Mouse (Mus musculus): ENCODE measurements around the gene Spem1. TPM values are rescaled to one million over a fixed set of nuclear protein-coding genes. Genes with fewer than 3 reads are reported as not detected.

Gene Spem1
- polyA plus RNA-seq (2012; ENCODE audit: low replicate concordance), result not detected in 2 replicates

GRCm38 (mm10) chr11:69822080-69822479, at the start of gene Spem1:
TSS of gene Spem1 (minus strand) at chr11:69822180.

GRCm38 (mm10) chr11:69858113-69858998, 36.4 kb upstream of the Spem1 start, which contains the start of gene Tnk1:
TSS of gene Tnk1 (minus strand) at chr11:69858730.

GRCm38 (mm10) chr11:69846198-69846680, 24.3 kb upstream of the Spem1 start, which contains the start of gene Plscr3:
TSS of gene Plscr3 (plus strand) at chr11:69846376.

GRCm38 (mm10) chr11:69837952-69838713, 16.2 kb upstream of the Spem1 start, which contains the start of gene Tmem256:
TSS of gene Tmem256 (plus strand) at chr11:69838514.

GRCm38 (mm10) chr11:69837604-69837951, 15.6 kb upstream of the Spem1 start, which contains the start of gene Nlgn2:
TSS of gene Nlgn2 (minus strand) at chr11:69837784.

GRCm38 (mm10) chr11:69818365-69818764, 3.6 kb downstream of the Spem1 start, which contains the start of gene Spem2:
TSS of gene Spem2 (minus strand) at chr11:69818465.

GRCm38 (mm10) chr11:69815155-69815554, 6.8 kb downstream of the Spem1 start, which contains the start of gene Gm39566:
TSS of gene Gm39566 (minus strand) at chr11:69815298.

GRCm38 (mm10) chr11:69804972-69805909, 16.7 kb downstream of the Spem1 start, which contains the start of gene Tmem102:
TSS of gene Tmem102 (minus strand) at chr11:69805624.

GRCm38 (mm10) chr11:69801379-69801977, 20.5 kb downstream of the Spem1 start, which contains the start of gene Fgf11:
TSS of gene Fgf11 (minus strand) at chr11:69801857.

GRCm38 (mm10) chr11:69795168-69795982, 26.6 kb downstream of the Spem1 start, which contains the start of gene Chrnb1:
TSS of gene Chrnb1 (minus strand) at chr11:69795943.

Other genes starting within 250 kb of the Spem1 start
- 2.2 and 18.6 TPM in 2 replicates for gene Wrap53, start 241.9 kb downstream of the Spem1 start, polyA plus RNA-seq (2012; ENCODE audit: low replicate concordance)
- 109 and 132 TPM in 2 replicates for gene Trp53, start 241.8 kb downstream of the Spem1 start, polyA plus RNA-seq (2012; ENCODE audit: low replicate concordance)
- gene Atp1b2, start 216.2 kb downstream of the Spem1 start, polyA plus RNA-seq (2012; ENCODE audit: low replicate concordance), result 2.5 and 19.1 TPM in 2 replicates
- gene Shbg, start 204.3 kb downstream of the Spem1 start, polyA plus RNA-seq (2012; ENCODE audit: low replicate concordance), result not detected in 2 replicates
- not detected in 2 replicates for gene Sat2, start 200.2 kb downstream of the Spem1 start, polyA plus RNA-seq (2012; ENCODE audit: low replicate concordance)
- 66.7 and 112 TPM in 2 replicates for gene Fxr2, start 189.2 kb downstream of the Spem1 start, polyA plus RNA-seq (2012; ENCODE audit: low replicate concordance)
- 0.34 and 0.66 TPM in 2 replicates for gene Sox15, start 166.9 kb downstream of the Spem1 start, polyA plus RNA-seq (2012; ENCODE audit: low replicate concordance)
- gene Mpdu1, start 159.5 kb downstream of the Spem1 start, polyA plus RNA-seq (2012; ENCODE audit: low replicate concordance), result 30.6 and 38.5 TPM in 2 replicates
- gene Cd68, start 156.0 kb downstream of the Spem1 start, polyA plus RNA-seq (2012; ENCODE audit: low replicate concordance), result 57.5 and 132 TPM in 2 replicates
- gene Eif4a1, start 149.8 kb downstream of the Spem1 start, polyA plus RNA-seq (2012; ENCODE audit: low replicate concordance), result 136 and 185 TPM in 2 replicates
- 60.8 and 121 TPM in 2 replicates for gene Senp3, start 140.1 kb downstream of the Spem1 start, polyA plus RNA-seq (2012; ENCODE audit: low replicate concordance)
- gene Tnfsf13, start 136.4 kb downstream of the Spem1 start, polyA plus RNA-seq (2012; ENCODE audit: low replicate concordance), result 2.6 and 5.5 TPM in 2 replicates
- 17.2 and 26.3 TPM in 2 replicates for gene Tnfsf12, start 126.3 kb downstream of the Spem1 start, polyA plus RNA-seq (2012; ENCODE audit: low replicate concordance)
- gene Tnfsfm13, start 126.1 kb downstream of the Spem1 start, polyA plus RNA-seq (2012; ENCODE audit: low replicate concordance), result 5.4 and 13.6 TPM in 2 replicates
- gene Polr2a, start 63.5 kb downstream of the Spem1 start, polyA plus RNA-seq (2012; ENCODE audit: low replicate concordance), result 127 and 149 TPM in 2 replicates
- not detected in 2 replicates for gene Slc35g3, start 60.2 kb downstream of the Spem1 start, polyA plus RNA-seq (2012; ENCODE audit: low replicate concordance)
- 133 and 229 TPM in 2 replicates for gene Zbtb4, start 56.3 kb downstream of the Spem1 start, polyA plus RNA-seq (2012; ENCODE audit: low replicate concordance)
- gene Chrnb1, start 26.2 kb downstream of the Spem1 start, polyA plus RNA-seq (2012; ENCODE audit: low replicate concordance), result 2.3 and 2.5 TPM in 2 replicates
- 0.86 and 1.1 TPM in 2 replicates for gene Fgf11, start 20.3 kb downstream of the Spem1 start, polyA plus RNA-seq (2012; ENCODE audit: low replicate concordance)
- gene Tmem102, start 16.6 kb downstream of the Spem1 start, polyA plus RNA-seq (2012; ENCODE audit: low replicate concordance), result 0.17 and 0.45 TPM in 2 replicates
- not detected in 2 replicates for gene Gm39566, start 6.9 kb downstream of the Spem1 start, polyA plus RNA-seq (2012; ENCODE audit: low replicate concordance)
- not detected in 2 replicates for gene Spem2, start 3.7 kb downstream of the Spem1 start, polyA plus RNA-seq (2012; ENCODE audit: low replicate concordance)
- gene Nlgn2, start 15.6 kb upstream of the Spem1 start, polyA plus RNA-seq (2012; ENCODE audit: low replicate concordance), result 3.5 and 7.7 TPM in 2 replicates
- 239 and 507 TPM in 2 replicates for gene Tmem256, start 16.3 kb upstream of the Spem1 start, polyA plus RNA-seq (2012; ENCODE audit: low replicate concordance)
- 37.9 and 61.0 TPM in 2 replicates for gene Plscr3, start 24.2 kb upstream of the Spem1 start, polyA plus RNA-seq (2012; ENCODE audit: low replicate concordance)
- 1.7 TPM in 1 of 2 replicates, not detected in the other for gene Tnk1, start 36.5 kb upstream of the Spem1 start, polyA plus RNA-seq (2012; ENCODE audit: low replicate concordance)
- gene Tmem95, start 55.8 kb upstream of the Spem1 start, polyA plus RNA-seq (2012; ENCODE audit: low replicate concordance), result not detected in 2 replicates
- gene Kctd11, start 59.2 kb upstream of the Spem1 start, polyA plus RNA-seq (2012; ENCODE audit: low replicate concordance), result 3.0 and 3.7 TPM in 2 replicates
- gene Acap1, start 73.4 kb upstream of the Spem1 start, polyA plus RNA-seq (2012; ENCODE audit: low replicate concordance), result 193 and 275 TPM in 2 replicates
- 1.1 and 1.5 TPM in 2 replicates for gene 2810408A11Rik, start 78.8 kb upstream of the Spem1 start, polyA plus RNA-seq (2012; ENCODE audit: low replicate concordance)
- gene Neurl4, start 78.9 kb upstream of the Spem1 start, polyA plus RNA-seq (2012; ENCODE audit: low replicate concordance), result 67.4 and 137 TPM in 2 replicates
- gene Gps2, start 91.7 kb upstream of the Spem1 start, polyA plus RNA-seq (2012; ENCODE audit: low replicate concordance), result 109 and 212 TPM in 2 replicates
- 938 and 1,043 TPM in 2 replicates for gene Eif5a, start 99.8 kb upstream of the Spem1 start, polyA plus RNA-seq (2012; ENCODE audit: low replicate concordance)
- 0.54 and 2.7 TPM in 2 replicates for gene Ybx2, start 113.6 kb upstream of the Spem1 start, polyA plus RNA-seq (2012; ENCODE audit: low replicate concordance)
- gene Slc2a4, start 126.0 kb upstream of the Spem1 start, polyA plus RNA-seq (2012; ENCODE audit: low replicate concordance), result 15.8 TPM in 1 of 2 replicates, not detected in the other
- gene Cldn7, start 142.6 kb upstream of the Spem1 start, polyA plus RNA-seq (2012; ENCODE audit: low replicate concordance), result 0.27 and 0.88 TPM in 2 replicates
- gene Ctdnep1, start 159.0 kb upstream of the Spem1 start, polyA plus RNA-seq (2012; ENCODE audit: low replicate concordance), result 123 and 255 TPM in 2 replicates
- 11.9 and 17.1 TPM in 2 replicates for gene Elp5, start 160.3 kb upstream of the Spem1 start, polyA plus RNA-seq (2012; ENCODE audit: low replicate concordance)
- 344 and 452 TPM in 2 replicates for gene Gabarap, start 169.0 kb upstream of the Spem1 start, polyA plus RNA-seq (2012; ENCODE audit: low replicate concordance)
- gene Phf23, start 173.6 kb upstream of the Spem1 start, polyA plus RNA-seq (2012; ENCODE audit: low replicate concordance), result 67.4 and 84.5 TPM in 2 replicates
- 49.3 and 51.4 TPM in 2 replicates for gene Dvl2, start 178.4 kb upstream of the Spem1 start, polyA plus RNA-seq (2012; ENCODE audit: low replicate concordance)
- gene Acadvl, start 193.2 kb upstream of the Spem1 start, polyA plus RNA-seq (2012; ENCODE audit: low replicate concordance), result 24.5 and 32.0 TPM in 2 replicates
- gene Dlg4, start 194.8 kb upstream of the Spem1 start, polyA plus RNA-seq (2012; ENCODE audit: low replicate concordance), result 12.5 and 18.5 TPM in 2 replicates
- not detected in 2 replicates for gene Asgr1, start 231.9 kb upstream of the Spem1 start, polyA plus RNA-seq (2012; ENCODE audit: low replicate concordance)